Mouse (Mus musculus) CH12.LX (cell line): ENCODE data around the gene Rab4a. TPM values are rescaled to one million over a fixed set of nuclear protein-coding genes. Genes with fewer than 3 reads are reported as not detected.

Experiments used
- DNase-seq: peaks from one replicate; pipeline ENCODE4 v3.0.0-alpha.2; 2013; ENCODE audit errors: extremely low read depth
- H3K27ac ChIP-seq: 2 replicates; pipeline ENCODE4 v1.5.1; 2012; ENCODE audit warnings: low read depth, mild to moderate bottlenecking, control low read depth, moderate library complexity; ENCODE audit not compliant: insufficient read depth
- H3K27me3 ChIP-seq: replicated peaks from 2 replicates; pipeline ENCODE3; 2012; ENCODE audit warnings: inconsistent platforms
- H3K36me3 ChIP-seq, 2 experiments: replicated peaks in 1 of 2; 2 replicates each; pipeline versions ENCODE3 to v1.6.1; 2012; ENCODE audit warnings: inconsistent platforms in 1 of 2, low read length in 1 of 2, mild to moderate bottlenecking in 1 of 2, mixed read lengths in 1 of 2, moderate library complexity in 1 of 2; ENCODE audit not compliant: control insufficient read depth in 1 of 2, insufficient read depth in 1 of 2
- H3K4me1 ChIP-seq, 2 experiments: 2 replicates each; pipeline ENCODE4 v1.6.1; 2012; ENCODE audit warnings: inconsistent platforms in 1 of 2, moderate library complexity in 1 of 2; ENCODE audit not compliant: insufficient read depth in 2 of 2, control insufficient read depth in 1 of 2
- H3K4me2 ChIP-seq: 2 replicates; pipeline ENCODE4 v1.6.1; 2012; ENCODE audit warnings: low read depth, mild to moderate bottlenecking, control low read depth; ENCODE audit not compliant: poor library complexity, insufficient read depth, severe bottlenecking
- H3K4me3 ChIP-seq, 3 experiments: fragments of 150-350 bp in 1 of 3; sonication (generic) in 1 of 3; replicated peaks in 1 of 3; 2 replicates each; pipeline versions ENCODE3 to v1.5.1; 2011 to 2012; ENCODE audit warnings: low read depth in 2 of 3, low read length in 2 of 3, mild to moderate bottlenecking in 2 of 3, moderate library complexity in 2 of 3, control low read depth in 1 of 3, improper control_type of control experiment in 1 of 3, inconsistent platforms in 1 of 3, mixed read lengths in 1 of 3; ENCODE audit not compliant: poor library complexity in 1 of 3
- H3K79me2 ChIP-seq: replicated peaks from 2 replicates; pipeline ENCODE4 v1.6.1; 2012; ENCODE audit warnings: mild to moderate bottlenecking, moderate library complexity; ENCODE audit not compliant: control insufficient read depth, poor library complexity, insufficient read depth, severe bottlenecking; ENCODE audit errors: extremely low read depth
- H3K9ac ChIP-seq: 2 replicates; pipeline ENCODE4 v1.6.1; 2012; ENCODE audit warnings: low read depth, mild to moderate bottlenecking, control low read depth, moderate library complexity; ENCODE audit not compliant: insufficient read depth
- H3K9me3 ChIP-seq: replicated peaks from 2 replicates; pipeline ENCODE3; 2012; ENCODE audit warnings: low read length, inconsistent platforms, mixed read lengths
- CTCF ChIP-seq, 2 experiments: IDR thresholded peaks in 1 of 2; conservative IDR thresholded peaks in 1 of 2; 2 replicates each; pipeline ENCODE4 v1.5.1; 2011 to 2012; ENCODE audit warnings: low read depth in 2 of 2, low read length in 2 of 2, improper control_type of control experiment in 1 of 2, inconsistent platforms in 1 of 2, mild to moderate bottlenecking in 1 of 2, moderate library complexity in 1 of 2
- E2F4 ChIP-seq: IDR thresholded peaks from 2 replicates; pipeline ENCODE4 v1.6.1; 2011; ENCODE audit warnings: low read depth, low read length, improper control_type of control experiment; ENCODE audit not compliant: insufficient replicate concordance
- ELF1 ChIP-seq: IDR thresholded peaks from 2 replicates; pipeline ENCODE4 v1.6.1; 2014; ENCODE audit warnings: low read depth, mild to moderate bottlenecking, inconsistent platforms, low read length, improper control_type of control experiment
- EP300 ChIP-seq: IDR thresholded peaks from 2 replicates; pipeline ENCODE4 v1.6.1; 2011; ENCODE audit warnings: low read length, improper control_type of control experiment
- ETS1 ChIP-seq: conservative IDR thresholded peaks from 2 replicates; pipeline ENCODE4 v1.6.1; 2012; ENCODE audit warnings: low read depth, mild to moderate bottlenecking, inconsistent platforms, low read length, improper control_type of control experiment, moderate library complexity
- HCFC1 ChIP-seq: IDR thresholded peaks from 2 replicates; pipeline ENCODE4 v1.6.1; 2012; ENCODE audit warnings: low read depth, mild to moderate bottlenecking, inconsistent platforms, low read length, improper control_type of control experiment
- MAX ChIP-seq: IDR thresholded peaks from 2 replicates; pipeline ENCODE4 v1.6.1; 2011; ENCODE audit warnings: low read length, improper control_type of control experiment
- MXI1 ChIP-seq: IDR thresholded peaks from 2 replicates; pipeline ENCODE4 v1.6.1; 2011; ENCODE audit warnings: mild to moderate bottlenecking, low read depth, low read length, improper control_type of control experiment
- NELFE ChIP-seq: IDR thresholded peaks from 2 replicates; pipeline ENCODE4 v1.6.1; 2011; ENCODE audit warnings: low read depth, low read length, improper control_type of control experiment
- POLR2A ChIP-seq: IDR thresholded peaks from 2 replicates; pipeline ENCODE4 v1.6.1; 2011; ENCODE audit warnings: low read depth, mild to moderate bottlenecking, improper control_type of control experiment, low read length
- RAD21 ChIP-seq: IDR thresholded peaks from 2 replicates; pipeline ENCODE4 v1.6.1; 2011; ENCODE audit warnings: low read depth, mild to moderate bottlenecking, low read length, improper control_type of control experiment, moderate library complexity
- RCOR1 ChIP-seq: conservative IDR thresholded peaks from 2 replicates; pipeline ENCODE4 v1.6.1; 2012; ENCODE audit warnings: low read depth, mild to moderate bottlenecking, inconsistent platforms, low read length, improper control_type of control experiment
- SMC3 ChIP-seq: IDR thresholded peaks from 2 replicates; pipeline ENCODE4 v1.6.1; 2011; ENCODE audit warnings: low read depth, low read length, improper control_type of control experiment
- TBP ChIP-seq: conservative IDR thresholded peaks from 2 replicates; pipeline ENCODE4 v1.6.1; 2011; ENCODE audit warnings: low read depth, low read length, improper control_type of control experiment
- ZC3H11A ChIP-seq: IDR thresholded peaks from 2 replicates; pipeline ENCODE4 v1.6.1; 2012; ENCODE audit warnings: low read depth, mild to moderate bottlenecking, inconsistent platforms, low read length, improper control_type of control experiment
- ZMIZ1 ChIP-seq: IDR thresholded peaks from 2 replicates; pipeline ENCODE4 v1.6.1; 2012; ENCODE audit warnings: low read depth, mild to moderate bottlenecking, inconsistent platforms, low read length, improper control_type of control experiment
- ZNF384 ChIP-seq: IDR thresholded peaks from 2 replicates; pipeline ENCODE4 v1.6.1; 2012; ENCODE audit warnings: low read depth, low read length, improper control_type of control experiment, inconsistent platforms
- dilution Hi-C: fragments of 300-500 bp; cut with MboI; formaldehyde crosslinking; loops from 2 replicates; pipeline ENCODE4 v1.14.3; 2020; ENCODE audit warnings: low sequenced_read_pairs; ENCODE audit not compliant: extremely low pct_unique_long_range_greater_than_20kb, extremely low pct_ligation_motif_present
- in situ Hi-C: fragments of 300-500 bp; cut with MboI; formaldehyde crosslinking; loops from 3 replicates; pipeline ENCODE4 v1.14.3; 2019; ENCODE audit warnings: low sequenced_read_pairs, low pct_ligation_motif_present, low pct_unique_long_range_greater_than_20kb, mixed read lengths
- polyA plus RNA-seq: library from polyadenylated mRNA; unstranded; fragments of >175 nt; gene quantifications from 2 replicates; pipeline ENCODE4 v1.2.1, GENCODE M21; 2012; ENCODE audit warnings: low read depth; ENCODE audit not compliant: insufficient read length
- total RNA-seq, 2 experiments: library from RNA; depleted of rRNA; stranded (reverse); fragments of 300-350 nt in 1 of 2; fragments of >200 nt in 1 of 2; gene quantifications; 2 replicates each; pipeline ENCODE4 v1.2.3; 2012 to 2014

Rab4a gene
- total and polyA plus RNA-seq, 3 experiments: not detected

- no peak overlapping the region for H3K4me3 ChIP-seq
- H3K9ac ChIP-seq: no peak overlapping the region
- no peak overlapping the region for H3K4me2 ChIP-seq
- H3K79me2 ChIP-seq: peaks cover 16% of the 10 kb centered on the region
- peaks cover 3% of the 10 kb centered on the region for H3K9me3 ChIP-seq
- no peak overlapping the region for H3K27ac ChIP-seq
- in situ Hi-C loops (no loop called here), dilution Hi-C loops (no loop called here)
- H3K36me3 ChIP-seq: peaks cover 0 to 17% of the 10 kb centered on the region in 2 experiments
- DNase-seq: no peak
- H3K27me3 ChIP-seq: no peaks in the 10 kb centered on the region
- TF ChIP-seq RAD21 (no peak), SMC3 (no peak)
- H3K4me1 ChIP-seq: peaks cover 3 to 32% of the 10 kb centered on the region in 2 experiments; a peak in 3 of 4 replicates
Measured at GRCm38 (mm10) chr8:123851590-123851989, 45.8 kb downstream of the Rab4a start.

- Histone ChIP-seq H3K4me1 (peaks cover 2 to 28% of the 10 kb centered on the region in 2 experiments), H3K9me3 (peaks cover 3% of the 10 kb centered on the region), H3K79me2 (peaks cover 18% of the 10 kb centered on the region), H3K9ac (no peak overlapping the region), H3K27me3 (no peaks in the 10 kb centered on the region), H3K4me3 (no peak overlapping the region), H3K36me3 (peaks cover 0 to 15% of the 10 kb centered on the region in 2 experiments), H3K27ac (no peak overlapping the region), H3K4me2 (no peak overlapping the region)
- dilution Hi-C loops (no loop called here), in situ Hi-C loops (no loop called here)
- TF ChIP-seq EP300 (no peak), MXI1 (no peak), ETS1 (no peak), ZC3H11A (no peak), CTCF (conservative IDR thresholded peaks at IDR 0.05 in 1 of 2, IDR thresholded peaks at IDR 0.05 in 1 of 2; ENCODE audit: low read depth in 2 of 2, low read length in 2 of 2) (no peak), NELFE (no peak), TBP (no peak), POLR2A (no peak), ZMIZ1 (no peak), E2F4 (no peak), RCOR1 (no peak), SMC3 (no peak), ZNF384 (no peak), ELF1 (no peak), HCFC1 (no peak), MAX (no peak)
- DNase-seq: no peak
Measured at GRCm38 (mm10) chr8:123854252-123854651, 48.5 kb downstream of the Rab4a start.
